Mouse (Mus musculus) bone marrow, adult 2 months (tissue): ENCODE measurements around the gene Srf.

Experiments
- CTCF ChIP-seq: fragments of 200-500 bp; IDR thresholded peaks from 2 replicates; pipeline ENCODE4 v1.5.1; 2011; ENCODE audit warnings: low read length, control low read depth; ENCODE audit not compliant: control insufficient read depth, insufficient read depth
- POLR2A ChIP-seq: fragments of 200-500 bp; IDR thresholded peaks from 2 replicates; pipeline ENCODE4 v1.6.1; 2011; ENCODE audit warnings: low read depth, mild to moderate bottlenecking, control low read depth, low read length, borderline replicate concordance; ENCODE audit not compliant: control insufficient read depth

GRCm38 (mm10) chr17:46603229-46603628, 47.3 kb upstream of the Srf start:
- no peak for TF ChIP-seq CTCF
- no peak for TF ChIP-seq POLR2A
